Mouse (Mus musculus): ENCODE data around the gene Atp5e. TPM values are rescaled to one million over a fixed set of nuclear protein-coding genes. Genes with fewer than 3 reads are reported as not detected.

Atp5e gene
- 762 TPM for polyA plus RNA-seq (2015; fragmentation: Illumina TruSeq; extraction: RNeasy Lipid Tissue Mini Kit (QIAGEN cat#74804); ENCODE audit: low read depth, low replicate concordance)

DNA sequence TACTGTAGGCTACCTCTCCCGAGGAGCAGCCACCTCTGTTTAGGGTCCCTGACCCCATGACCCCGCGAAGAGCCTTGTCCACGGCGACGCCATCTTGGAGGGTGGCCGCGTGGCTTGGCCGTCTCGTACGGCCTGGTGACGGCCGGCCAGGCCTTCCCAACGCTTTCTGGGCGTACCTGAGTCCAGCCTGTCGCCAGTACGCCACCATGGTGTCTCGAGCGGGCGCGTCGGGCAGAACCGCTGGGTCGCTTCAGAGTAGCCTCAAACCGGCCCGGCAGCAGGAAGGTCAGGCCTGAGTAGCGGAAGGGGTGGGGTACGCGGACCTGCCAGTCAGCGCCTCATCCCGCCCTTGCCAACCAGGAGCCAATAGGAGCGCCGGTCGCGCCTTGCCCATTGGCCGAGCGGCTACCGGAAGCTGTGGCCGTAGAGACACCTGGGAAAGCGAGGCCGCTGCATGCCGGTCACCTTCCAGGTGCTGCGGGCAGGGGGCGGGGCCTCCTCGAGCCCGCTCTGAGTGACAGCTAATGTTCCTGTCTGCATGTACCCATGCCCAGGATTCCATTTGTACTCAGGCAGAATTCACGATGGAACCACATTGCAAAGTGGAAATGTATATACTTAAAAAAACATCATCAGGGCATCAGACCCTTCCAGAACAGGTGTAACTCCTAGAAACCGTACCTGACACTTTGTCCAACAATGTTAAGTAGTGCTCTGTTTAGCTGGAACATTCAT, at the start of gene Atp5e:
Gene Atp5e, minus strand, starts transcription at position 317 of the 735 bp plus-strand sequence.

GRCm38 (mm10) chr2:174472818-174473549, 9.1 kb upstream of the Atp5e start, which contains the start of gene Prelid3b:
Gene Prelid3b (minus strand): TSS chr2:174473081.

DNA sequence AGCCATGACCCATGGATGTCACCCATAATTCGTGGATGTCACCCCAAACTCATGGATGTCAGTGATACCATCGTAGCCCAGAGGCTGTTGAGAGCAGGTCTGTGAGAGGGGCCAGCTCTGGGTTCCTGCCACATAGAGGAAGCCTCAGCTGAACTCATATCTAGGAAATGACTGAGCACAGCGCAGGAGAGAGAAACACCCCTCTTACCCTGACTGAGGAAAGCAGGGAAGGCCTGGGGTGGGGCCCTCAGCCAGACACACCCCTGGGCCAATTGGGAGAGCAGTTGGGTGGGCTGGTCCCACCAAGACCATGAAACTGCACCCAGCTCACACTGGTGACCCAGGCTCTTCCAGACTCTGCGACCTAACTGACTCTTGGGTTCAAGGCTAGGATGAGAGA, 13.6 kb downstream of the Atp5e start, which contains the start of gene Tubb1:
Gene Tubb1, plus strand, starts transcription at position 343 of the 400 bp plus-strand sequence.

GRCm38 (mm10) chr2:174438737-174439449, 25.0 kb downstream of the Atp5e start, which contains the start of gene Ctsz:
Gene Ctsz (minus strand): TSS chr2:174439039.

DNA sequence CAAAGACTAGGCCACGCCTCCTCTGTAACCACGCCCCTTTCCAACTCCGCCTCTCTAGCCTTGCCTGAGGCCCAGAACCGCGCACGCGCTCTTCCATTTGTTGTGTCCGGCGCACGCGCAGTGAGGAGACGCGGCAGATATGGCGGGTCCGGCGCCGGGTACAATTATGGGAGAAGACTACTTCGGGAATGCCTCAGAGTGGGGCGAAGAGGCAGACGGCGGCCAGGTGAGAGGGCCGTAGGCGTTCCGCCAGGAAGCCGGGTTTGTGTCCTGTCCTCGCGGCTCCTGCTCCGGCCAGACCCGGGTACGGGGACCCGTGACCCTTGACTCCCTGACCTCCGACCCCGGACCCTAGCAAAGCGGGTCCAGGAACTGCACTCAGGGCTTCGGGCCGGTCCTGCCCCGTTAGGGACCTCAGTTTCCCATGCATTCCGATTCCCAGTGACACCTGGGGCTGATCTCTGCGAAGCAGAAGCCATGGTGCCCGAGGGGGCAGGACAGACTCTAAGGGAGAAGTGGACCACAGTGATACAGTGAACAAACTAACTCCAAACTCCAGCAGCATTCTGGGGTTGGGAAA, 48.1 kb downstream of the Atp5e start, which contains the start of gene Nelfcd:
Gene Nelfcd, plus strand, starts transcription at position 74 of the 580 bp plus-strand sequence.

Other genes starting within 250 kb of the Atp5e start
- 1,859 TPM for gene Gnas, start 179.8 kb downstream of the Atp5e start, polyA plus RNA-seq (2015; fragmentation: Illumina TruSeq; extraction: RNeasy Lipid Tissue Mini Kit (QIAGEN cat#74804); ENCODE audit: low read depth, low replicate concordance)
- gene Gm20721, start 117.4 kb downstream of the Atp5e start, polyA plus RNA-seq (2015; fragmentation: Illumina TruSeq; extraction: RNeasy Lipid Tissue Mini Kit (QIAGEN cat#74804); ENCODE audit: low read depth, low replicate concordance): not detected
- gene Nelfcd, start 48.3 kb downstream of the Atp5e start, polyA plus RNA-seq (2015; fragmentation: Illumina TruSeq; extraction: RNeasy Lipid Tissue Mini Kit (QIAGEN cat#74804); ENCODE audit: low read depth, low replicate concordance): 49.5 TPM
- gene Ctsz, start 25.1 kb downstream of the Atp5e start, polyA plus RNA-seq (2015; fragmentation: Illumina TruSeq; extraction: RNeasy Lipid Tissue Mini Kit (QIAGEN cat#74804); ENCODE audit: low read depth, low replicate concordance): 52.0 TPM
- gene Tubb1, start 13.4 kb downstream of the Atp5e start, polyA plus RNA-seq (2015; fragmentation: Illumina TruSeq; extraction: RNeasy Lipid Tissue Mini Kit (QIAGEN cat#74804); ENCODE audit: low read depth, low replicate concordance): not detected
- gene Prelid3b, start 9.0 kb upstream of the Atp5e start, polyA plus RNA-seq (2015; fragmentation: Illumina TruSeq; extraction: RNeasy Lipid Tissue Mini Kit (QIAGEN cat#74804); ENCODE audit: low read depth, low replicate concordance): 90.7 TPM
- gene Zfp831, start 179.4 kb upstream of the Atp5e start, polyA plus RNA-seq (2015; fragmentation: Illumina TruSeq; extraction: RNeasy Lipid Tissue Mini Kit (QIAGEN cat#74804); ENCODE audit: low read depth, low replicate concordance): 6.0 TPM